Mouse (Mus musculus) MEL (cell line): ENCODE measurements around the gene Pomgnt1. TPM values are rescaled to one million over a fixed set of nuclear protein-coding genes. Genes with fewer than 3 reads are reported as not detected.

ENCODE experiments used
- DNase-seq: peaks from one replicate; pipeline ENCODE4 v3.0.0; 2011; ENCODE audit warnings: low read depth, low spot score
- H3K27ac ChIP-seq: 2 replicates; pipeline ENCODE4 v1.5.1; 2012; ENCODE audit warnings: low read depth, mild to moderate bottlenecking, control low read depth, low read length, moderate library complexity; ENCODE audit not compliant: control insufficient read depth
- H3K27me3 ChIP-seq, 2 experiments: fragments of 150-350 bp in 1 of 2; sonication (generic) in 1 of 2; 2 replicates each; pipeline ENCODE4 v1.6.1; 2012; ENCODE audit warnings: low read length in 2 of 2, mild to moderate bottlenecking in 2 of 2, improper control_type of control experiment in 1 of 2, moderate library complexity in 1 of 2; ENCODE audit not compliant: insufficient read depth in 2 of 2, control insufficient read depth in 1 of 2
- H3K36me3 ChIP-seq, 2 experiments: 2 replicates each; pipeline ENCODE4 v1.6.1; 2012 to 2014; ENCODE audit warnings: low read length in 2 of 2, improper control_type of control experiment in 1 of 2, inconsistent platforms in 1 of 2, mild to moderate bottlenecking in 1 of 2; ENCODE audit not compliant: insufficient read depth in 2 of 2, control insufficient read depth in 1 of 2
- H3K4me1 ChIP-seq, 2 experiments: fragments of 150-350 bp in 1 of 2; sonication (generic) in 1 of 2; 2 replicates each; pipeline ENCODE4 v1.6.1; 2012; ENCODE audit warnings: low read length in 2 of 2, improper control_type of control experiment in 1 of 2, mild to moderate bottlenecking in 1 of 2; ENCODE audit not compliant: insufficient read depth in 2 of 2, control insufficient read depth in 1 of 2
- H3K4me3 ChIP-seq, 2 experiments: fragments of 150-350 bp in 1 of 2; sonication (generic) in 1 of 2; 2 replicates each; pipeline ENCODE4 v1.5.1; 2012; ENCODE audit warnings: low read depth in 2 of 2, low read length in 2 of 2, mild to moderate bottlenecking in 2 of 2, moderate library complexity in 2 of 2, control low read depth in 1 of 2, improper control_type of control experiment in 1 of 2; ENCODE audit not compliant: control insufficient read depth in 1 of 2, insufficient read depth in 1 of 2
- H3K79me2 ChIP-seq: 2 replicates; pipeline ENCODE4 v1.6.1; 2012; ENCODE audit warnings: mild to moderate bottlenecking, low read length, moderate library complexity; ENCODE audit not compliant: control insufficient read depth, poor library complexity, insufficient read depth
- H3K9ac ChIP-seq: 2 replicates; pipeline ENCODE4 v1.6.1; 2012; ENCODE audit warnings: low read depth, mild to moderate bottlenecking, control low read depth, low read length, moderate library complexity; ENCODE audit not compliant: control insufficient read depth, poor library complexity, severe bottlenecking
- H3K9me3 ChIP-seq: fragments of 150-350 bp; sonication (generic); replicated peaks from 2 replicates; pipeline ENCODE4 v1.6.1; 2012; ENCODE audit warnings: mild to moderate bottlenecking, low read length, improper control_type of control experiment, moderate library complexity; ENCODE audit not compliant: insufficient read depth
- E2F4 ChIP-seq: IDR thresholded peaks from 2 replicates; pipeline ENCODE4 v1.6.1; 2011; ENCODE audit warnings: low read depth, low read length, improper control_type of control experiment, borderline replicate concordance
- EP300 ChIP-seq, 2 experiments: IDR thresholded peaks; 2 replicates each; pipeline ENCODE4 v1.6.1; 2011; ENCODE audit warnings: improper control_type of control experiment in 2 of 2, low read length in 2 of 2, low read depth in 1 of 2, mild to moderate bottlenecking in 1 of 2
- GATA1 ChIP-seq: IDR thresholded peaks from 2 replicates; pipeline ENCODE4 v1.6.1; 2011; ENCODE audit warnings: low read depth, low read length, improper control_type of control experiment
- HCFC1 ChIP-seq: IDR thresholded peaks from 2 replicates; pipeline ENCODE4 v1.6.1; 2012; ENCODE audit warnings: low read depth, mild to moderate bottlenecking, inconsistent platforms, low read length, improper control_type of control experiment, moderate library complexity
- MAFK ChIP-seq: IDR thresholded peaks from 2 replicates; pipeline ENCODE4 v1.6.1; 2011; ENCODE audit warnings: low read depth, mild to moderate bottlenecking, low read length, improper control_type of control experiment, borderline replicate concordance
- MAZ ChIP-seq: IDR thresholded peaks from 2 replicates; pipeline ENCODE4 v1.6.1; 2012; ENCODE audit warnings: low read depth, mild to moderate bottlenecking, inconsistent platforms, low read length, improper control_type of control experiment
- MEF2A ChIP-seq: IDR thresholded peaks from 2 replicates; pipeline ENCODE4 v1.6.1; 2014; ENCODE audit warnings: low read depth, mild to moderate bottlenecking, inconsistent platforms, low read length, improper control_type of control experiment; ENCODE audit not compliant: poor library complexity, insufficient replicate concordance, severe bottlenecking; ENCODE audit errors: extremely low read depth
- MYC ChIP-seq: IDR thresholded peaks from 2 replicates; pipeline ENCODE4 v1.6.1; 2011; ENCODE audit warnings: low read depth, mild to moderate bottlenecking, low read length, improper control_type of control experiment, moderate library complexity
- NELFE ChIP-seq: IDR thresholded peaks from 2 replicates; pipeline ENCODE4 v1.6.1; 2011; ENCODE audit warnings: low read depth, low read length, improper control_type of control experiment
- POLR2A ChIP-seq, 2 experiments: IDR thresholded peaks; 2 replicates each; pipeline ENCODE4 v1.6.1; 2011 to 2012; ENCODE audit warnings: low read length in 2 of 2, mild to moderate bottlenecking in 2 of 2, control low read depth in 1 of 2, improper control_type of control experiment in 1 of 2, low read depth in 1 of 2, moderate library complexity in 1 of 2; ENCODE audit not compliant: control insufficient read depth in 1 of 2, insufficient read depth in 1 of 2, poor library complexity in 1 of 2
- POLR2AphosphoS5 ChIP-seq: IDR thresholded peaks from 2 replicates; pipeline ENCODE4 v1.6.1; 2012; ENCODE audit warnings: low read depth, borderline replicate concordance, mild to moderate bottlenecking, inconsistent platforms, low read length, moderate library complexity, mixed read lengths
- TCF12 ChIP-seq: IDR thresholded peaks from 2 replicates; pipeline ENCODE4 v1.6.1; 2014; ENCODE audit warnings: low read depth, mild to moderate bottlenecking, inconsistent platforms, low read length, improper control_type of control experiment, moderate library complexity
- UBTF ChIP-seq: IDR thresholded peaks from 2 replicates; pipeline ENCODE4 v1.6.1; 2012; ENCODE audit warnings: low read depth, mild to moderate bottlenecking, inconsistent platforms, low read length, improper control_type of control experiment, moderate library complexity, borderline replicate concordance; ENCODE audit not compliant: insufficient read depth
- USF1 ChIP-seq: IDR thresholded peaks from 2 replicates; pipeline ENCODE4 v1.6.1; 2014; ENCODE audit warnings: low read depth, mild to moderate bottlenecking, inconsistent platforms, low read length, improper control_type of control experiment, moderate library complexity
- USF2 ChIP-seq, 2 experiments: IDR thresholded peaks; 2 replicates each; pipeline ENCODE4 v1.6.1; 2011 to 2012; ENCODE audit warnings: improper control_type of control experiment in 2 of 2, low read length in 2 of 2, borderline replicate concordance in 1 of 2, inconsistent platforms in 1 of 2, low read depth in 1 of 2, mild to moderate bottlenecking in 1 of 2; ENCODE audit not compliant: insufficient read depth in 1 of 2
- ZC3H11A ChIP-seq: IDR thresholded peaks from 2 replicates; pipeline ENCODE4 v1.6.1; 2012; ENCODE audit warnings: low read depth, mild to moderate bottlenecking, inconsistent platforms, low read length, improper control_type of control experiment
- ZKSCAN1 ChIP-seq: IDR thresholded peaks from 2 replicates; pipeline ENCODE4 v1.6.1; 2012; ENCODE audit warnings: low read depth, mild to moderate bottlenecking, inconsistent platforms, low read length, improper control_type of control experiment, moderate library complexity
- ZMIZ1 ChIP-seq: IDR thresholded peaks from 2 replicates; pipeline ENCODE4 v1.6.1; 2012; ENCODE audit warnings: low read depth, mild to moderate bottlenecking, inconsistent platforms, low read length, improper control_type of control experiment, moderate library complexity
- ZNF384 ChIP-seq: IDR thresholded peaks from 2 replicates; pipeline ENCODE4 v1.6.1; 2012; ENCODE audit warnings: low read depth, mild to moderate bottlenecking, inconsistent platforms, low read length, improper control_type of control experiment
- polyA plus RNA-seq, 2 experiments: library from polyadenylated mRNA; stranded (reverse) in 1 of 2; unstranded in 1 of 2; fragments of >175 nt in 1 of 2; fragments of >200 nt in 1 of 2; gene quantifications; 2 replicates each; pipeline versions ENCODE4 v1.2.1 to v1.2.4; 2012; ENCODE audit warnings: low replicate concordance in 2 of 2, low read depth in 1 of 2; ENCODE audit not compliant: insufficient read length in 2 of 2, insufficient read depth in 1 of 2, missing spikeins in 1 of 2
- total RNA-seq: library from RNA; depleted of rRNA; stranded (reverse); fragments of 300-350 nt; gene quantifications from 2 replicates; pipeline ENCODE4 v1.2.3, GENCODE M21; 2012

Gene Pomgnt1
- total and polyA plus RNA-seq, 3 experiments = 33.6 to 35.3 TPM; not detected in 1

DNA sequence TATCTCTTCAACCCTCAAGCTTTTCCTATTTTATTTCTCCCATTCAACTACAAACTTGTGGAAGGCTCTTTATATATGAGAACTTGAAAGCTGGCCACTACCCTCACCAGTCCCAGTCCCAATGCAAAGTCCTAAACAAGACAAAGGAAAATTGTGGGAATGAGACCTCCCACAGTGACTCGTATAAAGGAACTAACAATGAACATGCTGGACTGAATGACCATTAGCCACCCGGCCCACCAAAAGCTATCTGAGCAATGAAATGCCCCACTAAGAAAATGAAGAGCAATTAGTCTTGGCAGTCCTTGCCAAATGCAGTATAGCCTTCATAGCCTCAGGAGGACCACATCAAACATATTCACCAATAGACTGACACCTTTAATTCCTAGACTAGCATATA, 12.2 kb upstream of the Pomgnt1 start:
- Histone ChIP-seq H3K4me3 (no peak overlapping the region), H3K9me3 (no peaks in the 10 kb centered on the region), H3K27ac (no peak overlapping the region), H3K9ac (no peak overlapping the region), H3K36me3 (peaks cover 0 to 8% of the 10 kb centered on the region in 2 experiments; a peak in 2 of 4 replicates), H3K4me1 (no peaks in the 10 kb centered on the region), H3K27me3 (no peaks in the 10 kb centered on the region), H3K79me2 (no peaks in the 10 kb centered on the region)
- TF ChIP-seq EP300 (IDR thresholded peaks at IDR 0.05; ENCODE audit: low read depth in 1 of 2, low read length in 2 of 2) = no peak
- TF ChIP-seq HCFC1 = no peak
- no peak for TF ChIP-seq ZC3H11A
- no peak for TF ChIP-seq GATA1
- no peak for TF ChIP-seq USF2 (IDR thresholded peaks at IDR 0.05; ENCODE audit: borderline replicate concordance in 1 of 2, insufficient read depth in 1 of 2, low read depth in 1 of 2, low read length in 2 of 2)
- no peak for TF ChIP-seq E2F4
- no peak for TF ChIP-seq USF1
- TF ChIP-seq MAZ = no peak
- TF ChIP-seq MEF2A = no peak
- TF ChIP-seq TCF12 = no peak
- no peak for TF ChIP-seq MYC
- no peak for TF ChIP-seq UBTF
- TF ChIP-seq POLR2AphosphoS5 = no peak
- no peak for TF ChIP-seq MAFK
- TF ChIP-seq ZMIZ1 = no peak
- DNase-seq = no peak

DNA sequence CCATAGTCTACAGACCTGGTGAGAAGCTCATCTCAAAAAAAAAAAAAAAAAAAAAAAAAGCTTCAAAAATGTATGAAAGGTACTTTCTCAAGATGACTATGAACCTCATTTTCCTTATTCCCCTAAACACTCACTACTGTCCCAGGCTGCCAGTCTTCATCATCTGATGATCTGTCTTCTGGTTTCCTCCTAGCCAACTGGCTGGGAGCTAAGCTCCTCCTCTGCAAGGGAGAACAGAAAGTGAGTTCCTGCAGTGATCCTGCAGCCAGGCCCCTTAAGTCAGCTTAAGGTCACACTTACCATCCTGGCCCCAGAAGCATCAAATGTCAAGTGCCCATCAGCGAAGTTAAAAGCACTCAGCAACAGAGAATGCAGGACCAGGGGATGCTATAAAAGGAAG, 878 bp upstream of the Pomgnt1 start:
- Histone ChIP-seq H3K4me1 (peaks cover 2 to 14% of the 10 kb centered on the region in 2 experiments; a peak in 3 of 4 replicates), H3K4me3 (peak overlapping the region; percentile 60 to 99), H3K27me3 (no peaks in the 10 kb centered on the region), H3K27ac (peak overlapping the region; percentile 96), H3K79me2 (peaks cover 13% of the 10 kb centered on the region), H3K36me3 (peaks cover 0 to 29% of the 10 kb centered on the region in 2 experiments; a peak in 3 of 4 replicates), H3K9me3 (no peaks in the 10 kb centered on the region), H3K9ac (peak overlapping the region; percentile 95)
- TF ChIP-seq NELFE = 0 out of 2 replicates have a peak, but pooled peaks have one; percentile 10
- TF ChIP-seq HCFC1 = peak; percentile 56; the same call in 1 of the 2 replicates
- TF ChIP-seq ZKSCAN1 = no peak
- peak; percentile 68 for TF ChIP-seq ZNF384
- no peak for TF ChIP-seq MAFK
- TF ChIP-seq POLR2A (IDR thresholded peaks at IDR 0.05; ENCODE audit: control insufficient read depth in 1 of 2, insufficient read depth in 1 of 2, low read depth in 1 of 2, low read length in 2 of 2, poor library complexity in 1 of 2) = no peak
- peak; percentile 82 for DNase-seq
